Mouse (Mus musculus): ENCODE results near the gene Dync1li2.

DNA sequence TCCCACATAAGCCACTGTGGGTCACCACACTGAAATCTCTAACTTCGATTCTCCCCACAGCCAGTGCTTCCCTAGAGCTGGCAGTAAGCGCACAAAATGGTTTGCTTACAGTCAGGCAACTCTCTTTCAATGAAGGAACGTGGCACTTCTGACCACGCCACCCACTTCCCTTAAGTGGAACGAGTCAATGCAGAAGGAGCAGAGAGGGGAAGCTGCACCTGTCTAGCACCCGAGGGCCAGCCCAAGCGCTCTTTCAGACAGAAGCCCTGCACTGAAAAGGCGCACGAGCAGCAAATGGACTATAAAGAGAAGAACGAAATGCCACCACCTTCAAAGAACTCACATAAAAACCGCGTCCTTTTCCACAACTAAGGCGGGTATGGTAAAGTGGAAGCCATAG lies 15.1 kb downstream of the Dync1li2 start:
- TF ChIP-seq EP300 (IDR thresholded peaks at IDR 0.05; ENCODE audit: insufficient read depth, low read depth, low read length) (no peak), POLR2A (IDR thresholded peaks at IDR 0.05; ENCODE audit: insufficient read depth, low read depth, low read length) (no peak)
